Comparison of ENCODE assay signal across 25 mouse cellular contexts in the genomic region with DNA sequence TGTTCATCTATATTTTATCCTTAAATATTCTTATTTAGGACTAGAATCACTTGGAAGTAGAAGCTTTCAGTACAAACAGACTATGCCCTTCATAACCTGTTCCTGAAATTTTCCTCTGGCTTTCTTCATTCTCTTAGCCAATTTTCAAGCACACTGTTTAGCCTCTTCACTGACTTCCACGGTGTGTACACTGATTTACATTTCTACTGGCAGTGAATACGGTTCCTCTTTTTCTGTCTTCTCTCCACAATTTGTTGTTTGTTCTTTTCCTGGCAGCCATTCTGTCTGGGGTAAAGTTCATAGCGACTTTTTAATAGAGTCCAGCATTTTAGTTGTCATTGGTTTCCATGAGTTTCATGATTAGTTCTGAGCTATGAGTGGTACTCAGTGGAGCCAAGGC.
"Had no signal": no experiment of that assay in that cellular context is flagged by ENCODE, and none has a peak within 500 bp of the region (broad histone marks: within the 10 kb centered on the region; RNA-seq: fewer than 3 reads in every experiment).

No protein-coding gene starts in this region.

- H3K9me3 ChIP-seq: heart, embryonic 13.5 days; heart, embryonic 15.5 days; hindbrain, embryonic 13.5 days; kidney, embryonic 15.5 days; limb, embryonic 13.5 days; limb, embryonic 15.5 days; liver, embryonic 12.5 days had no signal

- DNase-seq: forebrain, postnatal 0 days; gastrocnemius, postnatal 14 days; gastrocnemius, postnatal 36 days; heart, adult 11 months; heart, adult 2 months; heart, postnatal 14 days; heart, postnatal 36 days; kidney, adult 11 months; kidney, adult 2 months; kidney, adult 9 months; kidney, postnatal 14 days; kidney, postnatal 36 days; layer of hippocampus, adult 9-11 months; layer of hippocampus, postnatal 36 days had no signal

- H3K4me1 ChIP-seq: hindbrain, embryonic 13.5 days; kidney, embryonic 15.5 days; limb, embryonic 13.5 days; limb, embryonic 15.5 days; liver, embryonic 12.5 days had no signal

- H3K4me3 ChIP-seq: heart, adult 2 months; heart, embryonic 13.5 days; heart, embryonic 15.5 days; hindbrain, embryonic 13.5 days; kidney, embryonic 15.5 days; limb, embryonic 13.5 days; limb, embryonic 15.5 days; liver, embryonic 12.5 days had no signal

- H3K27ac ChIP-seq: heart, adult 2 months; heart, embryonic 13.5 days; heart, embryonic 15.5 days; hindbrain, embryonic 13.5 days; kidney, embryonic 15.5 days; kidney, postnatal 0 days; limb, embryonic 13.5 days; limb, embryonic 15.5 days; liver, embryonic 12.5 days; liver, embryonic 14.5 days had no signal

- ATAC-seq: forebrain, postnatal 0 days; intestine, embryonic 16.5 days; liver, embryonic 12.5 days had no signal

- H3K36me3 ChIP-seq: heart, embryonic 13.5 days; heart, embryonic 15.5 days; hindbrain, embryonic 13.5 days; kidney, embryonic 15.5 days; limb, embryonic 13.5 days; limb, embryonic 15.5 days; liver, embryonic 12.5 days had no signal

- H3K27me3 ChIP-seq: heart, embryonic 13.5 days; heart, embryonic 15.5 days; hindbrain, embryonic 13.5 days; kidney, embryonic 15.5 days; limb, embryonic 13.5 days; limb, embryonic 15.5 days; liver, embryonic 12.5 days had no signal

- H3K9ac ChIP-seq: forebrain, postnatal 0 days; heart, embryonic 13.5 days; heart, embryonic 15.5 days; hindbrain, embryonic 13.5 days; kidney, embryonic 15.5 days; limb, embryonic 13.5 days; limb, embryonic 15.5 days; liver, embryonic 12.5 days; liver, embryonic 14.5 days had no signal

- H3K4me2 ChIP-seq: heart, embryonic 11.5 days; heart, embryonic 13.5 days; heart, embryonic 15.5 days; hindbrain, embryonic 13.5 days; kidney, embryonic 15.5 days; limb, embryonic 13.5 days; limb, embryonic 15.5 days; liver, embryonic 12.5 days had no signal
